14 mouse cellular contexts compared by ENCODE assay signal in genomic region chr2:34193276-34193675, GRCm38 (mm10).
DNase-seq lines count a peak whose midpoint lies in the region; TF ChIP-seq lines count a peak whose summit lies in the region.
"Had no signal": no experiment of that assay in that cellular context is flagged by ENCODE, and none has a peak within 500 bp of the region (broad histone marks: within the 10 kb centered on the region; RNA-seq: fewer than 3 reads in every experiment).

No protein-coding gene starts in this region.

- no peak overlapping the region for H3K27ac ChIP-seq in left cerebral cortex, adult 2 months

- H3K4me3 ChIP-seq in left cerebral cortex, adult 2 months = no peak overlapping the region
- H3K4me3 ChIP-seq: erythroblast, embryonic 14.5 days; limb, embryonic 12.5 days had no signal

- intact Hi-C loops in left cerebral cortex, postnatal 25 days (cut with DNase I) = no loop called here
- intact Hi-C loops in left cerebral cortex, adult 2 months (cut with DNase I) = no loop called here
- intact Hi-C loops in left cerebral cortex, postnatal 4 days (cut with DNase I) = no loop called here
- intact Hi-C loops in gastrocnemius, postnatal 14 days (cut with DNase I; ENCODE audit: low total_unique reads) = no loop called here

- no peak for TF ChIP-seq CTCF in left cerebral cortex, adult 2 months (IDR thresholded peaks at IDR 0.05)

- peak; percentile 14 to 51 for DNase-seq in left cerebral cortex, postnatal 25 days (ENCODE audit: low spot score in 2 of 2)
- no peak for DNase-seq in left cerebral cortex, adult 2 months (ENCODE audit: extremely low spot score in 1 of 2, low spot score in 2 of 2)
- peak; percentile 63 for DNase-seq in cerebellum, adult 11-12 months
- peak; percentile 65 to 83 for DNase-seq in cerebellum, postnatal 14 days
- DNase-seq in left cerebral cortex, postnatal 4 days = peak; percentile 30
- no peak for DNase-seq in kidney, adult 8-10 months
- DNase-seq in gastrocnemius, postnatal 14 days = no peak
- no peak for DNase-seq in thymus, postnatal 4 days
- DNase-seq: adrenal gland, adult 2 months; gastrocnemius, postnatal 10 days; kidney, adult 18-20 months; thymus, adult 18-20 months had no signal

Comparison
In these comparisons a context has a peak if more than half of its experiments do, and no peak if none do; other contexts are left out.
1. DNase-seq: peak in left cerebral cortex, postnatal 25 days (2 of 2), cerebellum, adult 11-12 months (single experiment), cerebellum, postnatal 14 days (2 of 2) and left cerebral cortex, postnatal 4 days (single experiment); none in left cerebral cortex, adult 2 months (0 of 2), kidney, adult 8-10 months (0 of 2), gastrocnemius, postnatal 14 days (single experiment) and thymus, postnatal 4 days (single experiment).